Mouse (Mus musculus) layer of hippocampus, adult 11-12 months (tissue): ENCODE data around the gene Cnot11.
"Not testable (repeated sequence)": the region's sequence is repeated elsewhere in the genome, so short reads cannot be mapped to it uniquely, and the experiment has no call there.

Source experiments
- DNase-seq: peaks from one replicate; pipeline ENCODE4 v3.0.0; 2022; ENCODE audit warnings: low spot score

The Cnot11 gene

DNA sequence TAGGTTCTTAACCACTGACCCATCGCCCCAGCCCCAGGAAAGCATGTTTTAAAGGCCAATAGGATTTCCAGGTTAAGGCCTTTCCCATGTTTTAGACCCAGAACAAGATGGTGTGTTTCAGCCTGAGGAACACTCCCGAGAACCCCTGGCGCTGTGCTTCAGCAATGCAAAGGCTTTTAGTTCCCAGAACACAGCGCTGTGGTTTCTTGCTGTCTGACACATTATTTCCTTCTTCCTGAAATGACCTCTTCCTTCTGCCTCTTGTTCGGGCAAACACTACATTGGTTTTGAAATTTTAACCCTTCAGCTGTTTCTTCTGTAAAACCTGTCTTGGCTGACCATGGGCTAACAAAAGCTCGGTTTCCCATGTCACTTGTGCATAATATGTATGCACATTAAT is 44.3 kb downstream of the Cnot11 start:
- DNase-seq = no peak

DNA sequence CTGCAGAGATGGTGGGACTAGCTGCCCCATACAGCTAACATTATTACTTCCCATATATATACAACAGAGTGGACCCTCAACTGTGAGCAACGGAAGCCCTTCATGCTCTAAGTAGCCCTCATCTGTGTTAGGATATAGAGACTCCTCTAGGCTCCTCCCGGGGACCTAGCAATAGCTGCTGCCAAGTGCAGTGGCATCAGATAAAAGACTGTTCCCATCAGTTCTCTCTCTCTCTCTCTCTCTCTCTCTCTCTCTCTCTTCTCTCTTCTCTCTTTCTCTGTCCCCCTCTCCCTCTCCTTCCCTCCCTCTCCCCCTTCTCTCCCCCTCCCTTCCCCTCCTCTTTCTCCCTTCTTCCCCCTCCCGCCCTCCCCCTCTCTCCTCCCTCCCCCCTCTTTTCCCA is 46.4 kb downstream of the Cnot11 start:
- DNase-seq = no peak

DNA sequence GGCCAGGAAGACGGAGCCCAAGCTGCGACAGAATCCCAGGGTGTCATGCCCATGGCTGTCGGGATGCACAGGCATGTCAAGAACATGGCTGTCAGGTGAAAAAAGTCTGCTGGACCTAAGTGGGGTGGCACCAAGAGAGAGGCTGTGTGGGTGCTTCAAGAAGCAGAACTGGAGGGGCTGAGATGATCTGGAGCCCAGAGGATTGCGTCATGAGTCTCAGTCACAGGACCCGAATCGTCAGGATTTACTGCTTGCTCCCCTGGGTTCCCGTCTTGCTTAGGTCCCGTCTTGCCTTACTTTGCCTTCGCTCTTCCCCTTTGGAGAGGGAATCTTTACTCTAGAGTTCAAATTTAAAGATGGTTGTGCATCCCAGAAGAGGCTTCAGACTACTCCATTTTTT is 48.4 kb downstream of the Cnot11 start:
- DNase-seq = no peak

DNA sequence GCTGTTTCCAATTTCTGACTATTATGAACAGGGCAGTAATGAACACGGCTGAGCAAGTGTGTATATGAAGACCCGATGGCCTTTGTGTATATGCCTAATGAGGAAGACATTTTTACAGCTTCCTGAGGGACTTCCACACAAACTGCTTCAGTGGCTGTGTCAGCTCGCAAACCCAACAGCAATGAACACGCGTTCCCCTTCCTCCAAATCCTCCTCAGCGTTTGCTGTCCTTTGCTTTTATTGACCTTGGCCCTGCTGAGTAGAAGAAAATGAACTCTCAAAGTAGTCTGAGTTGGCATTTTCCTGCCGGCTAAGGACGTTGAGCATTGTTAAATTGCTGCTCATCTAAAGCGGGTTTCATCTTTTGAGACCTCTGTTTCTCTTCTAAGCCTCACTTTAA is 50.6 kb downstream of the Cnot11 start:
- DNase-seq = no peak

DNA sequence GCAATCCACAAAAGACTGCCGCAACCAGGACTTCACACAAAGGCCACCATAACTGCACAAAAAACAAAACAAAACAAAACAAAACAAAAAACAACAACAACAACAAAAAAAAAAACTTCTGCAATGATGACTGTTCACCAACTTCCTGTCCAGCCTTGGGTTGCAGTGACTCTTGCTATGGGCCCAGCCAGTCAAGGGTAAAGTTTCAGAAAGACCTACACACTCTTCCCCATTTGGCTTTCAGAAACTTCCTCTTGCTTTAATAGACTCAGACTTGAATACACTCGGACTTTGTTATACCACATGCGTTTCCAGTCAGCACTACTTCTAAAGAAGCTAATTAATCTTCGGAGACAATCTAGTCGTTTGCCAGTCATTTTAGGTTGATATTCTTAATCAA is 55.4 kb downstream of the Cnot11 start:
- no peak for DNase-seq

DNA sequence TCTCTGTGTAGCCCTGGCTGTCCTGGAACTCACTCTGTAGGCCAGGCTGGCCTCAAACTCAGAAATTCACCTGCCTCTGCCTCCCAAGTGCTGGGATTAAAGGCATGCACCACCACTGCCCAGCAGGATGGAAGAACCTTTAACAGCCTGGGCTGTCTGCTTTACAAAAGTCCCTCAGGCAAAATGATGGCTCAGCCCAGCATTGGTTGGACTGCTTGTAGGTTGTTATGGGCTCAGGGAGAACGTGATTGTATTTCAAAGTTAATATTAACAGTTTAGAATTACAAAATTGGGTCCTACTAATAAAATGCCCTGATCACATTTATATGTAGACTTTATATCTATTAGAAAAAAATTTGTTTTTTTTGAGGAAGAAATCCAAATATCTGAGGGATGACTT is 56.8 kb downstream of the Cnot11 start:
- not testable (repeated sequence) for DNase-seq

- no peak for DNase-seq
These were observed 57.3 kb downstream of the Cnot11 start for GRCm38 (mm10) chr1:39592090-39592489.

GRCm38 (mm10) chr1:39593836-39594235 is 59.0 kb downstream of the Cnot11 start:
- DNase-seq = no peak
